Mouse (Mus musculus) granulocyte monocyte progenitor cell, adult 5-6 weeks (primary cell): ENCODE results near the gene Ccnk. TPM values are rescaled to one million over a fixed set of nuclear protein-coding genes. Genes with fewer than 3 reads are reported as not detected.

Source experiments
- ATAC-seq: replicated peaks from 2 replicates; pipeline ENCODE4 v1.8.0; 2016; ENCODE audit warnings: mild to moderate bottlenecking, moderate TSS enrichment, inconsistent platforms; ENCODE audit not compliant: poor library complexity, severe bottlenecking
- total RNA-seq, 2 experiments: library from RNA; stranded (forward) in 1 of 2; stranded (reverse) in 1 of 2; fragments of 200-712, 200-1000 nt in 1 of 2; fragments of >200 nt in 1 of 2; fragmentation: Nextera tagmentation in 1 of 2; gene quantifications; 2 replicates each; pipeline ENCODE4 v1.2.3; 2014 to 2017

Ccnk gene
- total RNA-seq (2014; fragmentation: Nextera tagmentation) (62.2 and 74.2 TPM in 2 replicates), total RNA-seq (2017) (7.4 and 15.4 TPM in 2 replicates)

DNA sequence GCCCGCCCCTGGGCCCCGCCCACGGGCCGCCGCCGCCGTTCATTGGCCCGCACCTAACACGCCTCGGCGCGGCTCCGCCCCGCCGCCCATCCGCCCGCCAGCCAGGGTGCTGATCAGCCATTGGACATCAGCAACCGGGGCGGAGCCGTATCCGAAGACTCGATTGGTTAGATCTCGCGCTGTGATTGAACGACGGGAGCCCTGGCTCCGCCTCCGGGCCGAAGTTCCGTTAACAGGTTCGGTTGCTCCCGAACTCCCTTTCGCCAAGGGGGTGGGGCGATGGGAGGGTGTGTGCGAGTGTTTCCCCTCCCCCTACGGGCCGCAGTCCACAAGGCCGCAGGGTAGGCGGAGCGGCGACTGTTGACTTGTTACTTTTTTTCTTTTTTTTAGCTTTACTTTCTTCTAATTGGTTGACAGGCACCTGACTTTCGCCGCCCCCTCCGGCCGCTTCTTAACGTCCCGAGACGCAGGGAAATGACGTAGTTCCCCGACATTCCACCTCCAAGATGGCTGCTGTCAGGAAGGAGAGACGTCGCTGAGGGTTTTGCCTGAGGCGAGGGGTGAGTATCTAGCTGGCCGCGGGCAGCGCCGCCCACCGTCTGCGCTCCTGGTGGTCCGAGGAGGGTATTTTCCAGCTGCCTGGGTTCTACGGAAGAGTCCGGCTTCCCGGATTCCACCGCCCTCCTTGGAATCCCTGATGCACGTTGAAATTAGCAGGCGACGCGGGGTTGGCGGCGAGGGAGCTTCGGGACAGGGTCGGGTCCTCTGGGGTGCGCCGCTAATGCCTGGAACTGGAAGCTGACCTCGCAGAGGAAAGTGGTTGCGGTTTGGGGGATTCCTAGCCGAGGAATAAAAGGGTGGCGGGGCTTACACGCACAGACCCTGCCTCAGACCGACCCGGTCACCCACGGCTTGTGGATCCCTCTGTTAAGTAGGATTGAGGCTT is at the start of gene Ccnk:
Ccnk (plus strand) TSS at position 259 of the 946 bp plus-strand sequence.
- peak; percentile 79 for ATAC-seq

GRCm38 (mm10) chr12:108132450-108133070 is 46.8 kb upstream of the Ccnk start:
- ATAC-seq: no peak

GRCm38 (mm10) chr12:108133181-108133580 is 46.2 kb upstream of the Ccnk start:
- no peak for ATAC-seq

DNA sequence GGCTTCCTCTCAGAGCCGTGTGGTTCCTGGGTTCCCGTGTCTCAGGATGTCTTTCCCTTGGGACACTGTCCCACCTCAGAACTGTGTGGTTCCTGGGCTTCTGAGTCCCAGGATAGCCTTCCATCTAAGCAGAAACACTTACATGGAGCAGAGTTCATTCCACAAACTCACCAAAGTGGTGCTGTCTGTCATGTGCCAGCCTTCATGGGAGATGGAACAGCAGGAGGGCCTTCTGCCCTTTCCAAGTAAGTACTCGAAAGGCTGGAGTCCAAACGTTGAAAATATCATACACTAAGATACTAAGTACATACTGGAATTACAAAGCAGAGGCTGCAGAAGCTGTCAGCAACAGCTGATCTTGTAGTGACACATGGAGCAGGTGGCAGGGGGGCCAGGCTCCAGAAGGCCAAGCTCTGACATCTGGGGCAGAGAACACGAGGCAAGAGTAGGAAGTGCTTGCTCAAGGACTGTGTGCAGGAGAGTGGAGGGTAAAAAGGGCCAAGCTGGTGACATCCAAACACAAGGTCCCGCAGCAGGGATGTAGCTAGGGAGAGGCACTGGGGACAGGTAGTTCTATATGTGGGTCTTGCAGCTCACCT is 43.7 kb upstream of the Ccnk start:
- ATAC-seq: no peak

GRCm38 (mm10) chr12:108143624-108144498 is 35.5 kb upstream of the Ccnk start:
- ATAC-seq: no peak

DNA sequence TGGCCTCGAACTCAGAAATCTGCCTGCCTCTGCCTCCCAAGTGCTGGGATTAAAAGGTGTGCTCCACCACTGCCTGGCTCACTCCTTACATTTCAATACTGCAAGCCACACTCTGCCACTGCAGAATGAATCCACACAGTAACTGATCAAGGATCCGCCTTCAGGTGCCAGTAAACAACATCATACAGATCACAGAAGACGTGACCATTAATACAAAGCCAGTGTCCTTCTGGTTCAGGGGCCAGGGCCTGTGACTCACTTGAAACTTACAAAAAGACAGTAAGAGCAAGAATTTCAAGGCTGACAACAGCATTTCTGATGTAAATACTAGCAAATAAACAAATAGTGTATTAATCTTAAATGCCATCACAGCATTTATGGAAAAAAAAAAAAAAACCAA is 34.2 kb upstream of the Ccnk start:
- no peak for ATAC-seq

DNA sequence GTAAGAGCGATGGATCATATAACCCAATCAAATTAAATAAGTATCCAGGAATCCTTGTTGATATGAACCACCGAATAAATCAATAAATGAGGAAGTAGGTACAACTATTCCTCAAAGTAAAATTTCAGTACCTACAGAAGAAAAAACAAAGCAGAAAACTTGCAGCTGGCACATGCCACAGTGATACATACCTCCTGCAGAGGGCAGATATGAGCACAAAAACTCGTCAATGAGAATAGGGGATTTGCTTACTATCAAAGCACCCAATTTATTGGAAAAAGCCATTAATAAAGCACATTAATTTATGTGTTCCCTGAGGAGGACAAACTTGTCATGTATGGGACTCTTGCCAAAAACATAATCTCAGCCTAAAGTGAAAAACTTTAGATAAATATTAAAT is 29.6 kb upstream of the Ccnk start:
- ATAC-seq: no peak

DNA sequence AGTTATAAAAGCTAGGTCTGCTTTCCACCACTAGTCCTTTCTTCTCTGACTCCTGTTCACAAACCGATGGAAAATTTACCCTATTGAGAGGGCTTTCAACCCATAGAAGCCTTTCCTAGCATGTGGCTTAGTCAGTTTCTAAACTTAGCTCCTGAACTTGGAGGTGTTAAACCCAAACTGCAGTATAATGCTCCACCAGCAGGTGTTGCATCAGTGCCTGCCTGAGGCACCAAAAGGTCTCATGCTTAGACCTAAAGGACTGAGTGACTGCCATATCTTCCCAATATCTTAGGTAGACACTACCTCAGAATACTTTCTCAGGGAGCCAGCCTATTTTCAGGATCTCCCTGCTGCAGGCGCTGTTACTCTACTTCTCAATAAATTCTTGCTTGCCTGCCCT is 26.6 kb upstream of the Ccnk start:
- ATAC-seq: no peak; the same call in 1 of the 2 replicates

GRCm38 (mm10) chr12:108159863-108160262 is 19.5 kb upstream of the Ccnk start:
- ATAC-seq: 0 out of 2 replicates have a peak, but pooled peaks have one; percentile 22

GRCm38 (mm10) chr12:108162036-108162435 is 17.3 kb upstream of the Ccnk start:
- peak; percentile 68 for ATAC-seq

- ATAC-seq: no peak
Measured at GRCm38 (mm10) chr12:108163706-108164105, 15.7 kb upstream of the Ccnk start.

- ATAC-seq: peak; percentile 70
Measured at GRCm38 (mm10) chr12:108168909-108169308, 10.5 kb upstream of the Ccnk start.

DNA sequence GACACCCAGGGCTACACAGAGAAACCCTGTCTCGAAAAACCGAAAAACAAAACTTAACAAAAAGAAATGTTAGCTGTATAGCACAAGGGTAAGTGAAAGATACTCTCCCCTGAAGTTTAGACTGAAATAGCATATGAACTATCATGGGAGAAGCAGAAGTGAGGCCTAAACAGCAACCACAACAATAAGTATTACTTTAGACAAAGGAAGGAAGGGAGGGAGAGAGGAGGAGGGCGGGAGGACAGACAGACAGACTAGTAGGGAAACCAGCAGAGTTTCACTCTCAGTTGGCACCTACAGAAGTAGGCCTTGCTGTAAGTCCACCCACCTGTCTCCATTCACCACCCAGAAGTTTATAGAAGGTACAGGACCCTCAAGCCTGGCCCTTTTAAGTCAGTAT is 8.9 kb upstream of the Ccnk start:
- ATAC-seq: peak; percentile 85

- ATAC-seq: no peak
Measured at GRCm38 (mm10) chr12:108171336-108171735, 8.0 kb upstream of the Ccnk start.

GRCm38 (mm10) chr12:108172639-108173038 is 6.7 kb upstream of the Ccnk start:
- ATAC-seq: no peak

DNA sequence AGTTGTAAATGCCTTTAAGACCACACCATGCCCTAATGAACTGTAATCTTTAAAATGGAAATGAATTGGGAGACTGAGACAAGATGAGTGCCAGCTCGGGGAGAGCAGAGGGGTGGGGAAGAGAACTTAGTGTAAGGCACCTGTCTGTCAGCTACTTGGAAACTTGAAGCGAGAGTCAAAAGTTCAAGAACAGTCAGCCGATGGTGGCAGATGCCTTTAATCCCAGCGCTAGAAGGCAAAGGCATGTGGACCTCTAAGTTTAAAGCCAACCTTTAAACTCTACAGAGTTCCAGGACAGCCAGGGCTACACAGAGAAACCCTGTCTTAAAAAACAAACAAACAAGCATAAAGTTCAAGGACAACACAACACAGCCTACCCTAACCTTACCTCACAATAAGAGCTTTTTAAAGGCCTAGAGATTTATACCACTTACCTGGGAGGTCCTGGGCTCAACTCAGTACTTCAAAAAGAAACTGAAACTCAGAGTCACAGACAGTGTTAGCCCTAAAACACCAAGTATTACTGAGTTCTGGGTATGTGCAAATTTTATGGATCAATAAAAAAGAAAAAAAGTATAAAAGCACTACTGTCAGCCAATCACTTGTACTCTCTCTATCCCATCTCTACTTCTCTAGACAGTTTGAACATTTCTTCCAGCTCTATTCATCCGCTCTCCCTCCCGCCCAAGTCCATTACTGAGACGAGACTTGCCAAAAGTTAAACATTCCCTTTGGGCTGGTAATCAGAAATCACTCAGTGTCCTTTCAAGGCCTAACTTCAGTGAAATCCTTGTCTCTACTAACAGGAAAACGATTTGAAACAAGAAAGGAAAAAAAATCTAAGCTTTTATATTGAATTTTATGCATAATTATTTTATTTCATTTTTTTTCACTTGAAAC is 4.5 kb upstream of the Ccnk start:
- no peak for ATAC-seq

- ATAC-seq: no peak
Measured at GRCm38 (mm10) chr12:108176366-108176765, 3.0 kb upstream of the Ccnk start.

DNA sequence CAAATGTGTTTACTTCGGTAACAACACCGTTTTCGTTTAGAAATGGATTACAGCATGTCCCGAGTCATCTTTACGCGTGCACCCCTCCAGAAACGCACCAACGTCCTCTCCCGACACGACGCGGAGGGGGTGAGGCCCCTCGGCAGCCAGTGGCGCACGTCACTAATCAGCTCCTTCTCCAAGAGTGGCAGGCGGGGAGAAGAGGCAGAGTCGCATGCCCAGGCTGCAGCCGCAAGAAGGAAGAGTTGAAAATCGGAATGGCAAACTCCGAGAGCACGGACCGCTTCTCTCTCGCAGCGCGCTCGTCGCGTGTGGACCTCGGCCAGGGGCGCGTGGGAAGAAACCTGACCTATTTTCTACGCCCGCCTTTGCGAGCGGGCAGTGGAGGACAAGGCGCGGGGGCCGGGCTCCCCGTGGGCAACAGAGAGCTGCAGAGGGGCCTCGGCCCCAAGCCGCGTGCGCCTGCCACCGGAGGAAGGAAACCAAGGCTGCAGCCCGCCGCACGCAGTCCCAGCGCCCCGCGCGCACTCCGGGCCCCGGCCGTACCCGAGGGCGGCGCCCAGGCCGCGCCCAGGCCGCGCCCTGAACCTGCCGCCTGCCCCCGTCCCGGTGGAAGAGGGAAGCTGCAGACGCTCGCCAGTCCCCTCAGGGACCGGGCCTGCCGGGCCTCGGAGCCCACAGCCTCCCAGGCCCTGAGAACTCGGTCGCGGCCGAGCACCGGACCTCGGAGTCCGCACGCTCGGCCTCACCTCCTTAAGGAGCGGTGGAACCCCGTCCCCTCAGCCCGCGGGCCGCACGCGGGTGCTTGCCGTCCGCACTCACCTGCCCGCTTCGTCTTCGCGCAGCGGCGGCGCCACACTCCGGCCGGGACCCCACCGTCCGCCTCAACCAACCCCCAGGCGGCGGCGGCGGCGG is 791 bp upstream of the Ccnk start:
- peak; percentile 41 for ATAC-seq

GRCm38 (mm10) chr12:108179246-108179320 is 296 bp upstream of the Ccnk start, which contains the start of gene Setd3:
TSS of gene Setd3 (minus strand) at chr12:108179314.
- no peak for ATAC-seq
